Mouse (Mus musculus) erythroblast, embryonic 14.5 days (primary cell): Measurements from ENCODE around the gene Swap70.

Experiments
- GATA1 ChIP-seq: IDR thresholded peaks from 2 replicates; pipeline ENCODE4 v1.6.1; 2012; ENCODE audit warnings: low read length, inconsistent platforms, mixed read lengths
- TAL1 ChIP-seq: IDR thresholded peaks from 3 replicates; pipeline ENCODE4 v1.6.1; 2012; ENCODE audit warnings: low read length, inconsistent platforms, mixed read lengths

GRCm38 (mm10) chr7:110305486-110305885 lies 84.0 kb downstream of the Swap70 start:
- TF ChIP-seq GATA1 = no peak
- no peak for TF ChIP-seq TAL1
